Mouse (Mus musculus) testis, adult 2 months (tissue): ENCODE data around the gene Lrrn4.

Source experiments
- CTCF ChIP-seq: fragments of 200-500 bp; IDR thresholded peaks from 2 replicates; pipeline ENCODE4 v1.5.1; 2012; ENCODE audit warnings: low read depth, mild to moderate bottlenecking, inconsistent platforms, low read length, moderate library complexity; ENCODE audit not compliant: control insufficient read depth, insufficient read depth, insufficient replicate concordance
- POLR2A ChIP-seq: fragments of 200-500 bp; IDR thresholded peaks from 2 replicates; pipeline ENCODE4 v1.6.1; 2012; ENCODE audit warnings: low read depth, mild to moderate bottlenecking, inconsistent platforms, low read length, moderate library complexity; ENCODE audit not compliant: control insufficient read depth

DNA sequence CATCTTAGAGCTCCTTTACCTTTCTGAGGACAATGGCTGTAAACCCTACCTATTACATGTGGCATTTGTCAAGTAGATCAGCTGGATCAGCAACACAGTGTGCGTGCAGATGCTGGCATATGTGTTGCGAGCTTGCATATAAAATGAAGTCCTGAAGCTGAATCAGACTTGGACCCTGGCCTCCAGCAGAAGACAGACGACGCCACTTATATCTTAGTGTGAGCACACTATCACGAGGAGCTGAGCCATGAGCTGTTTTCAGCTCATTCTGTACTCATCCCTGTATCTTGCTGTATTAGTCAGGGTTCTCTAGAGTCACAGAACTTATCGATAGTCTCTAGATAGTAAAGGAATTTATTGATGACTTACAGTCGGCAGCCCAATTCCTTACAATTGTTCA, 4.6 kb upstream of the Lrrn4 start:
- TF ChIP-seq CTCF = no peak
- no peak for TF ChIP-seq POLR2A
